Mouse (Mus musculus) retina, postnatal 7 days (tissue): Measurements from ENCODE around the gene Socs7.

Experiments used
- DNase-seq: peaks from one replicate; pipeline ENCODE4 v3.0.0-alpha.2; 2012; ENCODE audit warnings: low read depth, low spot score

Gene Socs7

GRCm38 (mm10) chr11:97416637-97417035 lies 54.3 kb downstream of the Socs7 start:
- no peak for DNase-seq

GRCm38 (mm10) chr11:97418834-97419539 lies 56.6 kb downstream of the Socs7 start:
- no peak for DNase-seq

- no peak for DNase-seq
Observed at GRCm38 (mm10) chr11:97419540-97419900, 57.2 kb downstream of the Socs7 start.

GRCm38 (mm10) chr11:97422507-97422906 lies 60.2 kb downstream of the Socs7 start:
- DNase-seq = no peak

GRCm38 (mm10) chr11:97424092-97424692 lies 61.8 kb downstream of the Socs7 start:
- no peak for DNase-seq

GRCm38 (mm10) chr11:97424802-97425201 lies 62.5 kb downstream of the Socs7 start:
- DNase-seq = no peak

GRCm38 (mm10) chr11:97427794-97428725 lies 65.7 kb downstream of the Socs7 start:
- no peak for DNase-seq

- no peak for DNase-seq
Observed at GRCm38 (mm10) chr11:97428726-97429077, 66.4 kb downstream of the Socs7 start.

GRCm38 (mm10) chr11:97429615-97430014 lies 67.3 kb downstream of the Socs7 start:
- DNase-seq = no peak

- no peak for DNase-seq
Observed at GRCm38 (mm10) chr11:97432015-97432414, 69.7 kb downstream of the Socs7 start.

GRCm38 (mm10) chr11:97432983-97433539 lies 70.7 kb downstream of the Socs7 start:
- DNase-seq = no peak

- no peak for DNase-seq
Observed at GRCm38 (mm10) chr11:97434121-97434520, 71.8 kb downstream of the Socs7 start.

GRCm38 (mm10) chr11:97434704-97435454 lies 72.5 kb downstream of the Socs7 start:
- peak; percentile 65 for DNase-seq

GRCm38 (mm10) chr11:97435808-97436491 lies 73.6 kb downstream of the Socs7 start:
- DNase-seq = no peak

- DNase-seq = no peak
Observed at GRCm38 (mm10) chr11:97437745-97438144, 75.4 kb downstream of the Socs7 start.

- DNase-seq = no peak
Observed at GRCm38 (mm10) chr11:97438868-97439267, 76.5 kb downstream of the Socs7 start.

GRCm38 (mm10) chr11:97439935-97440334 lies 77.6 kb downstream of the Socs7 start:
- DNase-seq = no peak

- DNase-seq = no peak
Observed at GRCm38 (mm10) chr11:97440441-97440881, 78.1 kb downstream of the Socs7 start.

- DNase-seq = no peak
Observed at GRCm38 (mm10) chr11:97441036-97441657, 78.8 kb downstream of the Socs7 start.

- no peak for DNase-seq
Observed at GRCm38 (mm10) chr11:97441658-97442125, 79.3 kb downstream of the Socs7 start.
